Mouse (Mus musculus) kidney, postnatal 0 days (tissue): ENCODE data around the gene Hs3st4. TPM values are rescaled to one million over a fixed set of nuclear protein-coding genes. Genes with fewer than 3 reads are reported as not detected.
A peak's percentile ranks its signal among the peaks of the same experiment; 100 is the strongest.

ENCODE experiments used
- ATAC-seq: fragments of 200-750 bp; cut with Nextera tagmentation; replicated peaks from 2 replicates; pipeline ENCODE4 v1.8.0; 2017; ENCODE audit warnings: low read depth, moderate number of reproducible peaks, moderate TSS enrichment, moderate library complexity; ENCODE audit not compliant: low FRiP score
- DNase-seq: peaks from one replicate; pipeline ENCODE4 v3.0.0-alpha.2; 2016; ENCODE audit warnings: low spot score
- H3K27ac ChIP-seq: fragments of 300-500 bp; sonication (generic); 2 replicates; pipeline ENCODE4 v1.5.1; 2014; ENCODE audit warnings: mild to moderate bottlenecking
- H3K27me3 ChIP-seq: fragments of 300-500 bp; sonication (generic); 2 replicates; pipeline ENCODE4 v1.6.1; 2014; ENCODE audit warnings: low read length, mixed read lengths; ENCODE audit not compliant: insufficient read depth
- H3K36me3 ChIP-seq: fragments of 300-500 bp; sonication (generic); 2 replicates; pipeline ENCODE4 v1.6.1; 2014; ENCODE audit warnings: low read length, mixed read lengths; ENCODE audit not compliant: insufficient read depth
- H3K4me1 ChIP-seq: fragments of 300-500 bp; sonication (generic); replicated peaks from 2 replicates; pipeline ENCODE4 v1.6.1; 2014; ENCODE audit warnings: antibody characterized with exemption, low read length, mixed read lengths; ENCODE audit not compliant: insufficient read depth
- H3K4me2 ChIP-seq: fragments of 300-500 bp; sonication (generic); 2 replicates; pipeline ENCODE4 v1.6.1; 2014; ENCODE audit warnings: mild to moderate bottlenecking, low read length, moderate library complexity, mixed read lengths
- H3K4me3 ChIP-seq: fragments of 300-500 bp; sonication (generic); replicated peaks from 2 replicates; pipeline ENCODE4 v1.5.1; 2014; ENCODE audit warnings: low read depth, low read length
- H3K9ac ChIP-seq: fragments of 300-500 bp; sonication (generic); 2 replicates; pipeline ENCODE4 v1.6.1; 2014; ENCODE audit warnings: low read depth, low read length
- H3K9me3 ChIP-seq: fragments of 300-500 bp; sonication (generic); replicated peaks from 2 replicates; pipeline ENCODE4 v1.6.1; 2016; ENCODE audit warnings: low read length, inconsistent platforms, mixed read lengths
- CTCF ChIP-seq: IDR thresholded peaks from 2 replicates; pipeline ENCODE4 v1.5.1; 2016; ENCODE audit warnings: antibody characterized with exemption, low read depth, mild to moderate bottlenecking, moderate library complexity
- WGBS: fragments of 180-500 bp; shearing (Covaris S2); extraction: QIAGEN DNeasy Blood & Tissue Kit; methylation state at CpG from one replicate; pipeline ENCODE4 v1.1.7; 2014; 5-methylcytosine and 5-hydroxymethylcytosine counted together
- polyA plus RNA-seq: library from polyadenylated mRNA; unstranded; fragments of >200 nt; fragmentation: Nextera tagmentation; extraction: Ambion mirVana; gene quantifications from 2 replicates; pipeline ENCODE4 v1.2.1, GENCODE M21; 2015

Hs3st4 gene
- polyA plus RNA-seq, result 0.04 TPM in 1 of 2 replicates, not detected in the other

GRCm38 (mm10) chr7:123982461-123983038 lies at the start of gene Hs3st4:
TSS of gene Hs3st4 (plus strand) at chr7:123982869.
- H3K9ac ChIP-seq, result 0 out of 2 replicates have a peak within 1 kb of the TSS, but pooled peaks have one; percentile 23
- 0 out of 2 replicates have a peak, but pooled peaks have one; percentile 21 for ATAC-seq

GRCm38 (mm10) chr7:123946836-123947235 lies 35.8 kb upstream of the Hs3st4 start:
- TF ChIP-seq CTCF, result no peak
- Histone ChIP-seq H3K36me3 (no peaks in the 10 kb centered on the region), H3K27ac (no peak overlapping the region), H3K4me1 (no peaks in the 10 kb centered on the region), H3K4me2 (no peak overlapping the region), H3K27me3 (no peaks in the 10 kb centered on the region), H3K9ac (no peak overlapping the region), H3K4me3 (no peak overlapping the region), H3K9me3 (no peaks in the 10 kb centered on the region)
- 47% methylated on average over 3 of the region's 3 CpGs for WGBS
- DNase-seq (peak; percentile 65), ATAC-seq (no peak)

More at GRCm38 (mm10) chr7:123982461-123983038, at the start of gene Hs3st4:
- no peaks in the 10 kb centered on the region for H3K36me3 ChIP-seq
- no peak for TF ChIP-seq CTCF
- DNase-seq, result no peak
- H3K27ac ChIP-seq, result no peak within 1 kb of the TSS
- H3K27me3 ChIP-seq, result peaks cover 53% of the 10 kb centered on the region
- H3K4me3 ChIP-seq, result peak within 1 kb of the TSS; percentile 54
- H3K4me2 ChIP-seq, result peak within 1 kb of the TSS; percentile 95
- WGBS, result under 1% methylated on average over 47 of the region's 74 CpGs
- H3K4me1 ChIP-seq, result peaks cover 6% of the 10 kb centered on the region; the same call in 1 of the 2 replicates
- no peaks in the 10 kb centered on the region for H3K9me3 ChIP-seq

- Histone ChIP-seq H3K4me3 (no peak overlapping the region), H3K27me3 (no peaks in the 10 kb centered on the region), H3K36me3 (no peaks in the 10 kb centered on the region), H3K4me2 (no peak overlapping the region), H3K27ac (no peak overlapping the region), H3K9me3 (no peaks in the 10 kb centered on the region), H3K9ac (no peak overlapping the region), H3K4me1 (no peaks in the 10 kb centered on the region)
- no peak for DNase-seq
- no peak for ATAC-seq
- TF ChIP-seq CTCF, result no peak
- WGBS, result 77% methylated on average over 5 of the region's 5 CpGs
Observed at GRCm38 (mm10) chr7:123963021-123963420, 19.6 kb upstream of the Hs3st4 start.

GRCm38 (mm10) chr7:123964559-123965142 lies 18.0 kb upstream of the Hs3st4 start:
- ATAC-seq (0 out of 2 replicates have a peak, but pooled peaks have one; percentile 13), DNase-seq (peak; percentile 75)
- Histone ChIP-seq H3K9me3 (no peaks in the 10 kb centered on the region), H3K4me2 (no peak overlapping the region), H3K4me1 (no peaks in the 10 kb centered on the region), H3K9ac (no peak overlapping the region), H3K36me3 (no peaks in the 10 kb centered on the region), H3K27me3 (no peaks in the 10 kb centered on the region), H3K4me3 (no peak overlapping the region), H3K27ac (no peak overlapping the region)
- peak; percentile 73 for TF ChIP-seq CTCF
- WGBS, result 53% methylated on average over 10 of the region's 10 CpGs

GRCm38 (mm10) chr7:123965515-123965914 lies 17.2 kb upstream of the Hs3st4 start:
- no peak for ATAC-seq
- DNase-seq, result no peak
- Histone ChIP-seq H3K9me3 (no peaks in the 10 kb centered on the region), H3K27me3 (no peaks in the 10 kb centered on the region), H3K4me3 (no peak overlapping the region), H3K36me3 (no peaks in the 10 kb centered on the region), H3K4me2 (no peak overlapping the region), H3K4me1 (no peaks in the 10 kb centered on the region), H3K9ac (no peak overlapping the region), H3K27ac (no peak overlapping the region)
- 0 out of 2 replicates have a peak, but pooled peaks have one; percentile 3 for TF ChIP-seq CTCF
- 67% methylated on average over 7 of the region's 7 CpGs for WGBS

GRCm38 (mm10) chr7:123975441-123975840 lies 7.2 kb upstream of the Hs3st4 start:
- no peaks in the 10 kb centered on the region for H3K4me1 ChIP-seq
- H3K4me2 ChIP-seq, result no peak overlapping the region
- TF ChIP-seq CTCF, result no peak
- WGBS, result 24% methylated on average over 7 of the region's 7 CpGs
- no peak overlapping the region for H3K4me3 ChIP-seq
- H3K36me3 ChIP-seq, result no peaks in the 10 kb centered on the region
- DNase-seq (no peak), ATAC-seq (no peak)
- H3K9me3 ChIP-seq, result no peaks in the 10 kb centered on the region
- H3K9ac ChIP-seq, result no peak overlapping the region
- H3K27me3 ChIP-seq, result peaks cover 2% of the 10 kb centered on the region
- H3K27ac ChIP-seq, result no peak overlapping the region
